Mouse (Mus musculus) ES-E14 (cell line): Measurements from ENCODE around the gene Tns3. TPM values are rescaled to one million over a fixed set of nuclear protein-coding genes. Genes with fewer than 3 reads are reported as not detected.
"Not testable (repeated sequence)": the region's sequence is repeated elsewhere in the genome, so short reads cannot be mapped to it uniquely, and the experiment has no call there.

Source experiments
- DNase-seq: peaks from one replicate; pipeline ENCODE4 v3.0.0-alpha.2; 2013; ENCODE audit warnings: low read depth, low spot score
- H3K27ac ChIP-seq: 2 replicates; pipeline ENCODE4 v1.5.1; 2012; ENCODE audit warnings: low read depth, mild to moderate bottlenecking, low read length, moderate library complexity, mixed read lengths; ENCODE audit not compliant: poor library complexity, insufficient read depth, severe bottlenecking
- H3K36me3 ChIP-seq: 2 replicates; pipeline ENCODE4 v1.6.1; 2012; ENCODE audit warnings: mild to moderate bottlenecking, low read length, moderate library complexity, mixed read lengths; ENCODE audit not compliant: control insufficient read depth, poor library complexity, insufficient read depth, severe bottlenecking
- H3K4me1 ChIP-seq, 2 experiments: fragments of 150-350 bp in 1 of 2; sonication (generic) in 1 of 2; 2 replicates each; pipeline ENCODE4 v1.6.1; 2012; ENCODE audit warnings: low read length in 2 of 2, mild to moderate bottlenecking in 1 of 2, mixed read lengths in 1 of 2; ENCODE audit not compliant: control insufficient read depth in 2 of 2, insufficient read depth in 2 of 2, poor library complexity in 1 of 2
- H3K4me3 ChIP-seq, 2 experiments: fragments of 150-350 bp in 1 of 2; sonication (generic) in 1 of 2; 2 replicates each; pipeline ENCODE4 v1.5.1; 2012; ENCODE audit warnings: low read length in 2 of 2, low read depth in 1 of 2, mild to moderate bottlenecking in 1 of 2, mixed read lengths in 1 of 2; ENCODE audit not compliant: insufficient read depth in 1 of 2, poor library complexity in 1 of 2, severe bottlenecking in 1 of 2
- H3K9ac ChIP-seq: 2 replicates; pipeline ENCODE4 v1.6.1; 2012; ENCODE audit warnings: low read depth, mild to moderate bottlenecking, low read length, mixed read lengths; ENCODE audit not compliant: poor library complexity, insufficient read depth, severe bottlenecking
- H3K9me3 ChIP-seq: fragments of 150-350 bp; sonication (generic); 2 replicates; pipeline ENCODE4 v1.6.1; 2012; ENCODE audit warnings: low read depth, mild to moderate bottlenecking, low read length; ENCODE audit not compliant: control insufficient read depth, insufficient read depth
- CHD2 ChIP-seq: IDR thresholded peaks from 2 replicates; pipeline ENCODE4 v1.6.1; 2014; ENCODE audit warnings: mild to moderate bottlenecking, low read depth, low read length, inconsistent platforms
- HCFC1 ChIP-seq: IDR thresholded peaks from 2 replicates; pipeline ENCODE4 v1.6.1; 2012; ENCODE audit warnings: low read length, inconsistent platforms, borderline replicate concordance; ENCODE audit not compliant: insufficient read depth
- MAFK ChIP-seq: IDR thresholded peaks from 2 replicates; pipeline ENCODE4 v1.6.1; 2014; ENCODE audit warnings: mild to moderate bottlenecking, low read depth, low read length, inconsistent platforms; ENCODE audit not compliant: insufficient read depth
- ZC3H11A ChIP-seq: IDR thresholded peaks from 2 replicates; pipeline ENCODE4 v1.6.1; 2012; ENCODE audit warnings: low read depth, mild to moderate bottlenecking, inconsistent platforms, low read length, borderline replicate concordance
- ZNF384 ChIP-seq: IDR thresholded peaks from 2 replicates; pipeline ENCODE4 v1.6.1; 2012; ENCODE audit warnings: low read depth, low read length, inconsistent platforms
- in situ Hi-C, 2 experiments: fragments of 600-800 bp; cut with MboI; formaldehyde crosslinking; loops; one replicate each; pipeline ENCODE4 v1.15.1; 2025; ENCODE audit warnings: low sequenced_read_pairs in 2 of 2, inconsistent platforms in 1 of 2; ENCODE audit not compliant: unreplicated experiment in 2 of 2
- total RNA-seq: library from RNA; depleted of rRNA; stranded (reverse); fragments of 300-350 nt; gene quantifications from 2 replicates; pipeline ENCODE4 v1.2.3, GENCODE M21; 2012

Gene Tns3
- total RNA-seq, 1 experiment, result 111 TPM

DNA sequence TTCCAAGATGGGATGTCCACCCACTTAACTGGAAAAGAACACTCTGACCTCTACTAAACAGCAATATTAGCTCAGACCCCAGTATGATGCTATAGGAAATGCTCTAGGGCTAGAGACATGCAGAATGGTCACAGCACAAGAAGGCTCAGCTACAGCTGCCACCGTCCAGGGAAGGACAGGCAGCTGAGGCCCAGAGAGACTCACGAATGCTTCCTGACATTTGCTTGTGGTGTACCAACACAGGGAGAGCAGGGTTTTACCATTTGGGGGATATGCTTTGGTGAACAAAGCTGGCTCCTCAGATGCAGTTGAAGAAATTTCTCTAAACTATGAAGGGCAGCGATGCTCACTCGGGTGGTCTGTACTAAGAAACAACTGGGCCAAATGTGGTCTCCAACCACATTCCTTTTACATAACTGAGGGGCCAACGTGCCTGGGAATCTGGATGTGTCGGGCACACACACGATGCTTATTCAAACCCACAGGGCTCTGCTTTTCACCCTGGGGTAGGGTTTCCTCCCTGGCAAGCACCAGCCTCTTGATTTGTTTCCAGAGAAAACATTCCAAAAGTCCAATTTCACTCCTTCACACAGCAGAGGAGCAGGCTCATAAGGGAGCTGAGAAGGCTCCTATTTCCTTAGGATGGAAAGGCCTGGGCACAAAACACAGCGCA, 124.6 kb downstream of the Tns3 start:
- DNase-seq, result no peak
- in situ Hi-C loops, result loop anchor here in 1 of 2 experiments (10.0 kb wide), 1 partner anchor 325 kb away; no protein-coding TSS in a partner anchor
- TF ChIP-seq CHD2, result no peak
- no peak for TF ChIP-seq ZC3H11A
- TF ChIP-seq HCFC1, result no peak
- H3K9me3 ChIP-seq, result no peaks in the 10 kb centered on the region
- H3K4me3 ChIP-seq, result no peak overlapping the region
- H3K9ac ChIP-seq, result no peak overlapping the region
- H3K4me1 ChIP-seq, result peaks cover 0 to 3% of the 10 kb centered on the region in 2 experiments; a peak in 1 of 4 replicates
- H3K36me3 ChIP-seq, result peaks cover 58% of the 10 kb centered on the region
- H3K27ac ChIP-seq, result no peak overlapping the region

DNA sequence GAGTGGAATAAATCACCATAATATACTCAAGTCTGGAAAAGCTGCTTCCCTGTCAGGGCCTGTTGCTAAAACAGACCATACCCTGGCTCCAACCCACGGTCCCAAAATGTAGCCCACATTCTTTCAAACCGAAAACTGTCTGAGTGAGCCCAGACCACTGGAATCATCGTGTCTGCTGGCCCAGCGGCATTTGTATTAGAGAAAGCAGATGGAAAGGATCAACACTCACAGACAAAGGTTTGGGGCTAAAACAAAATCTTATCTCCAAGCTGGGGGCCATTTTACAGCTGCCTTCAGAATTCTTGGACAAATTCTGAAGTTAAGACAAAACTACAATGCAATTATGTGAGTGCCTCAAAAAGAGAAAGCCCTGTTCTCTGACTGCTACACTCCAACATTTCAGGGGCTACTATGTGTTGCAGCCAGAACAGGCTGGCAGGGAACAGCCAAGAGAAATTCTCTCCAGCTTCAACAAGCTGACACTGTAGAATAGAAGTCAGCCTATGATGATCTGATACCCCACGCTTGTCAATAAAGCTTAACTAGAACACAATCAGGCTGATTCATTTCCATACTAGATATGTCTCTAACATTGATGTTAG, 127.2 kb downstream of the Tns3 start:
- in situ Hi-C loops, result loop anchor here in 1 of 2 experiments (10.0 kb wide), 1 partner anchor 328 kb away; no protein-coding TSS in a partner anchor
- H3K36me3 ChIP-seq, result peaks cover 73% of the 10 kb centered on the region
- no peaks in the 10 kb centered on the region for H3K9me3 ChIP-seq
- TF ChIP-seq ZNF384, result no peak
- no peak for TF ChIP-seq MAFK
- TF ChIP-seq ZC3H11A, result no peak
- TF ChIP-seq CHD2, result no peak
- TF ChIP-seq HCFC1, result no peak
- H3K27ac ChIP-seq, result no peak overlapping the region
- no peak overlapping the region for H3K9ac ChIP-seq
- no peak for DNase-seq
- no peak overlapping the region for H3K4me3 ChIP-seq
- H3K4me1 ChIP-seq, result no peaks in the 10 kb centered on the region

GRCm38 (mm10) chr11:8534893-8535292, 129.4 kb downstream of the Tns3 start:
- Histone ChIP-seq H3K9me3 (no peaks in the 10 kb centered on the region), H3K9ac (no peak overlapping the region), H3K4me1 (no peaks in the 10 kb centered on the region), H3K4me3 (no peak overlapping the region), H3K27ac (no peak overlapping the region), H3K36me3 (peaks cover 70% of the 10 kb centered on the region)
- in situ Hi-C loops, result loop anchor here (5.0 to 10.0 kb wide), 2 partner anchors 327 to 330 kb away; no protein-coding TSS in a partner anchor
- peak; percentile 53 for DNase-seq
- TF ChIP-seq MAFK (no peak), HCFC1 (no peak), ZNF384 (no peak), CHD2 (no peak), ZC3H11A (peak; percentile 72)

- not testable (repeated sequence) for H3K9me3 ChIP-seq
- peaks cover 62% of the 10 kb centered on the region for H3K36me3 ChIP-seq
- in situ Hi-C loops, result loop anchor here (5.0 to 10.0 kb wide), 2 partner anchors 330 to 332 kb away; no protein-coding TSS in a partner anchor
Observed at GRCm38 (mm10) chr11:8532771-8533170, 131.6 kb downstream of the Tns3 start.

More at GRCm38 (mm10) chr11:8532771-8533170, 131.6 kb downstream of the Tns3 start:
- H3K9ac ChIP-seq, H3K4me3 ChIP-seq, DNase-seq, H3K4me1 ChIP-seq, H3K27ac ChIP-seq: not testable (repeated sequence)
